Mouse (Mus musculus): ENCODE measurements around the gene Car9. TPM values are rescaled to one million over a fixed set of nuclear protein-coding genes. Genes with fewer than 3 reads are reported as not detected.

The Car9 gene
- polyA plus RNA-seq, 1 experiment from 2014 or later = 4.8 TPM

DNA sequence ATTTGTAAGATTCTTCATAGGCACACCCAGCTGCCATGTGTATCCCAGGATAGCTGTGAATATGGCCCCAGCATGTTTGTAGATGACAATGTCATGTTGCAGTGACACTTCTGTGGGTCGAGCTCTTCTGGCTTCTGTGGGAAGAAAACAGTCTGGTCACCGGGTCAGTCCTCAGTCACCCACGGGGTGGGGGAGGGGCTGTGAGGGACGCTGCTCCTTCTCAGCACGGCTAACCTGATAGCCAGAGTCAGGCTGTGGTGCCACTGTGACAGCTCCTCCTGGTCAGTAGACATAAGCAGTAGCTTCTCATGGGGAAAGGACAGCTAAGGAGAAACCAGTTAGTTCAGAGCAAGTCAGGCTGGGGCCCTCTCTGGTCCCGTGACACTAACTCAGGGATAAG is 10.2 kb upstream of the Car9 start:
- Histone ChIP-seq H3K4me1 (peaks cover 45% of the 10 kb centered on the region), H3K4me2 (replicated peaks) (no peak overlapping the region), H3K27me3 (no peaks in the 10 kb centered on the region), H3K9ac (no peak overlapping the region), H3K9me3 (replicated peaks) (no peaks in the 10 kb centered on the region), H3K36me3 (peaks cover 5% of the 10 kb centered on the region; the same call in 1 of the 2 replicates), H3K4me3 (replicated peaks) (no peak overlapping the region), H3K27ac (replicated peaks) (no peak overlapping the region)
- WGBS = 62% methylated on average over 6 of the region's 6 CpGs
- no peak for ATAC-seq (ENCODE audit: insufficient number of reproducible peaks, low FRiP score, low TSS enrichment, low read depth)

DNA sequence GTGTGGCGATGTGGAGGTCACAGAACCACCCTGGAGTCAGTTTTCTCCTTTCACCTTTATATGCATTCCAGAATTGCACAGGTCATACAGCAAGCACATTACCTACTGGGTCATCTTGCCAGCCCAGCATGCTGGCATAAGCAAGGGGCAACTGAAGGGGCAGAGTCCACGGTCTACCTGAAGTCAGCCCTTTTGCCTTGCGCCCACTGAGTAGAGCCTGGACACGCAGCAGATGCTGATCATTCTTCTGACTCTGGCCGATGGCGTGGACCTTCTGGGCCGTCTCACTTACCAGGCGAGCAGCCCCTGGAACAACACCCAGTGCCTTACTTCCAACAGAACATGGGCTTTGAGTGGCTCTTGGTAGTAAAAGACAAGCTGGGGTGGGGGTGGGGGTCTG is 9.4 kb upstream of the Car9 start:
- no peak for ATAC-seq (ENCODE audit: insufficient number of reproducible peaks, low FRiP score, low TSS enrichment, low read depth)
- no peaks in the 10 kb centered on the region for H3K9me3 ChIP-seq (replicated peaks)
- peaks cover 5% of the 10 kb centered on the region; the same call in 1 of the 2 replicates for H3K36me3 ChIP-seq
- peaks cover 45% of the 10 kb centered on the region for H3K4me1 ChIP-seq
- H3K27me3 ChIP-seq = no peaks in the 10 kb centered on the region
- H3K4me2 ChIP-seq (replicated peaks) = 0 out of 2 replicates have a peak overlapping the region, but pooled peaks have one; percentile 0
- no peak overlapping the region for H3K9ac ChIP-seq
- no peak overlapping the region for H3K27ac ChIP-seq (replicated peaks)
- 91% methylated on average over 8 of the region's 8 CpGs for WGBS
- no peak overlapping the region for H3K4me3 ChIP-seq (replicated peaks)

DNA sequence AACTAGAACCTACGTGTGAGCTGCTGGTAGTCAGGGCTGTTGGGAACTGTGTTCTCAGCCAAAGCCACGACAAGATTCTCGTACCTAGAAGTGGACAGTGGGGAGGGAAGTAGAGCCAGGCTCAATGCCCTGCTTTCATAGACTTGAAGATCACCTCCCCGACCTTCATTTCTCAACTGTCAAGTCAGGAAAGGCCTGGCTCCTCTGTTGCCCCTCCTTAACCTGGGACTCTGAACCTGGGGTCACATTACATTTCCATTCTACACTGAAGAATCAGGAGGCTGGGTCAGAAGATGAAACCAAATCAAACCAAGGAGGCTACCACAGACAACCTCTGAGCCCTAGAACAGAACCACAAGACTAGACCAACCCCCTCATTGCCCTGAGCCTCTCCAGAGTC is 8.8 kb upstream of the Car9 start:
- no peak for ATAC-seq (ENCODE audit: insufficient number of reproducible peaks, low FRiP score, low TSS enrichment, low read depth)
- Histone ChIP-seq H3K27me3 (no peaks in the 10 kb centered on the region), H3K4me2 (replicated peaks) (peak overlapping the region; percentile 87), H3K9ac (no peak overlapping the region), H3K36me3 (peaks cover 5% of the 10 kb centered on the region; the same call in 1 of the 2 replicates), H3K9me3 (replicated peaks) (no peaks in the 10 kb centered on the region), H3K4me3 (replicated peaks) (peak overlapping the region; percentile 65), H3K27ac (replicated peaks) (no peak overlapping the region), H3K4me1 (peaks cover 45% of the 10 kb centered on the region)
- 71% methylated on average over 4 of the region's 4 CpGs for WGBS

DNA sequence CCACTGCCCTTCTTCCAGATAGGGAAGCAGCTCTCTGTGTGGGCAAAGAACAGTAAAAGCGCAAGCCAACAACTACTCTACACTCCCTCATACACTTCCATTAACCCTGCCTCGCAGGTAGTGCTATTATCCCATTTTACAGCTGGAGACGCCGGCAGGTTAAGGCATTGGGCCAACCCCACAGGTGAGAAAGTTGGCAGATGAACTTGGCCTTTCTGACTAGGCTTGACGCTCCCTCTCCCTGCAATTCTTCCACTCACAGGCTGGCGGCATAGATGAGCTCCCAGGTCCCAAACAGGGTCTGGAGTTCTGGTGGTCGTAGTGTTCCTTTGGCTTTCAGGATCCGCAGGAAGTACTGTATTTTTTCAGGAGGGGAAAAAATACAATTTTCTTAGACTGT is 7.8 kb upstream of the Car9 start:
- H3K4me3 ChIP-seq (replicated peaks) = peak overlapping the region; percentile 65
- H3K9ac ChIP-seq = peak overlapping the region; percentile 47
- no peak for ATAC-seq (ENCODE audit: insufficient number of reproducible peaks, low FRiP score, low TSS enrichment, low read depth)
- peak overlapping the region; percentile 87 for H3K4me2 ChIP-seq (replicated peaks)
- H3K36me3 ChIP-seq = peaks cover 5% of the 10 kb centered on the region; the same call in 1 of the 2 replicates
- 15% methylated on average over 8 of the region's 8 CpGs for WGBS
- H3K27me3 ChIP-seq = no peaks in the 10 kb centered on the region
- peak overlapping the region; percentile 76 for H3K27ac ChIP-seq (replicated peaks)
- H3K4me1 ChIP-seq = peaks cover 40% of the 10 kb centered on the region
- no peaks in the 10 kb centered on the region for H3K9me3 ChIP-seq (replicated peaks)

DNA sequence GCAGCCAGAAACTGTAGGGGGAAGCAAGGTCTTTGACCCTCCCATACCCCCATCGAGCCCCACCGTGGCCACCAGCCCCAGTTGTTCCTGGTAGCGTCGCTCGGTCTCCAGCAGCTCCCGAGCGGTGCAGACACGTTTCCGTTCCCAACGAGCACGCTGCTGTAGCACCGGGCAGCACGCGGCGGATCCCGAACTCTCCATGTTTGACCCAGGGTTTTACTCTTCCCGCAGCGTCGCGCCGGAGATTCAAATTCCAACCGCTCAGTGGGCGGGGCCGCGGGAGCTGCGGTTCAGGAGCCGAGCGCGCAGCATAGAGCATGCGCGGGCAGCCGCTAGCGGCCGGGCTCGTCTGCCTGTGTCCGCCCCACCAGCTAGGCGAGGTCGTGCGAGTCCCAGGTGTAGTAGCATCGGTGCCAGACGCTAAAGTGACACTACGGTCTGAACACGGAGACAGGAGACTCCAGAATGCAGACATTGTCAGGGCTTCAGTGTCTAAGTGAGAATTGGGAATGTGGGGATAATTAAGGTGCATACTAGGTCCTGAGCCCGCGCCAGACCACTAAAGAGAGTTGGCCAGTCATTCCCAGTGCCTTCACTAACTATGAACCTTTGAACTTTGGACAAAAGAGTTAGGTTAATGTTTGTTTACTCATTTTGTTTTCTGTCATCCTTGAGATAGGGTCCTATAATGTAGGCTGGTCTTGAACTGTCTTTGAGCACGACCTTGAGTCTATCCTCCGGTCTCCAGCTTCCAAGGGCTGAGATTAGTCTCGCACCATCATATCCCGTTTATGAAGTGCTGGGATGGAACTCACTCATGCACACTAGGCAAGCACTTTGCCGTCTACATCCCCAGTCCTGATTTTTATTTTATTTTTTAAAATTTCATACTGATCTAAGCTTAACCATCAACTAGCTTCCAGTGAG is 7.1 kb upstream of the Car9 start, which contains the start of gene Arhgef39:
Gene Arhgef39 (minus strand): TSS at position 289 of the 927 bp plus-strand sequence.
- peak within 1 kb of the TSS; percentile 76 for H3K27ac ChIP-seq (replicated peaks)
- peak; percentile 84 for ATAC-seq (ENCODE audit: insufficient number of reproducible peaks, low FRiP score, low TSS enrichment, low read depth)

DNA sequence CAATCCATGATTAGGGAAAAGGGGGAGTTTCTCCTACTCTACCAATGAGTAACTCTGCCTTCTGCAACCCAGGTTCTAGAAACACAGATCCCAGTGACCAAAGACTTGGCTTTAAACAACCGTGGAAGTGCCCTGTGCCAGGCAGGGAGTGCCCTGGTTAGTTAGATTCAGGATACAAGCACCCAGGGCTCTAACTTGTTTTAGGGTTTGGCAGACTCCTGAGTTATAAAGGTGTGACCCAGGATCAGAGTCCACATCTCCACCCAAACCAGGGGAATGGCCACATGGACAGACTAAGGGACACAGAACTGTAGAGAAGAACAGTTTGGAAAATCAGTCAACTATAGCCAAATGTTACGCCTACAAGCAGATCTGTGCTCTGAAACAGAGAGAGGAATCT is 3.7 kb upstream of the Car9 start:
- 69% methylated on average over 2 of the region's 2 CpGs for WGBS
- H3K36me3 ChIP-seq = no peaks in the 10 kb centered on the region
- H3K4me1 ChIP-seq = peaks cover 34% of the 10 kb centered on the region
- no peak overlapping the region for H3K4me3 ChIP-seq (replicated peaks)
- no peak overlapping the region for H3K4me2 ChIP-seq (replicated peaks)
- no peaks in the 10 kb centered on the region for H3K27me3 ChIP-seq
- H3K9ac ChIP-seq = no peak overlapping the region
- ATAC-seq (ENCODE audit: insufficient number of reproducible peaks, low FRiP score, low TSS enrichment, low read depth) = no peak
- H3K9me3 ChIP-seq (replicated peaks) = no peaks in the 10 kb centered on the region
- no peak overlapping the region for H3K27ac ChIP-seq (replicated peaks)

More for the DNA sequence above, 7.1 kb upstream of the Car9 start, which contains the start of gene Arhgef39:
- peak within 1 kb of the TSS; percentile 47 for H3K9ac ChIP-seq
- H3K4me3 ChIP-seq (replicated peaks) = peak within 1 kb of the TSS; percentile 65
- H3K27me3 ChIP-seq = no peaks in the 10 kb centered on the region
- 7% methylated on average over 50 of the region's 50 CpGs for WGBS
- H3K4me2 ChIP-seq (replicated peaks) = peak within 1 kb of the TSS; percentile 87
- no peaks in the 10 kb centered on the region for H3K9me3 ChIP-seq (replicated peaks)
- peaks cover 33% of the 10 kb centered on the region for H3K4me1 ChIP-seq
- peaks cover 5% of the 10 kb centered on the region; the same call in 1 of the 2 replicates for H3K36me3 ChIP-seq

DNA sequence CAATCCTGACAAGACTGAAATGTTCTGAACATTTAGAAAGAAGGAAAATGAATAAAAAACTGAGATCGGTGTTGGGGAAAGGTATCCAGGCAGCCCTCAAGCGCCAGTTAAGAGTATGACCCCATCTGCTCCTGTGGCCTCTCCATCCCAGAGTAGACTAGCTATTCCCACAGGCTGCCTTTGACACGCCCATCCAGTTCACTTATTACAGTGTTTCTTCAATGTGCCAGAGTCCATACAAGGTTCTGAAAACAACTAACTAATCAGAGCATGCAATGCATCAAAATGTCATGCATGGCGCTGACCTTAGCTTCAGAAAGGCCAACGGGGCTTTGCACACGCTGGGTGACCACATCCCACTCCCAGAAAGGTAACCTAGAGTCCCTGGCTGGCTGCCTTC is 3.3 kb upstream of the Car9 start:
- 80% methylated on average over 6 of the region's 6 CpGs for WGBS
- no peak for ATAC-seq (ENCODE audit: insufficient number of reproducible peaks, low FRiP score, low TSS enrichment, low read depth)
- Histone ChIP-seq H3K4me2 (replicated peaks) (no peak overlapping the region), H3K27me3 (no peaks in the 10 kb centered on the region), H3K4me1 (peaks cover 34% of the 10 kb centered on the region), H3K4me3 (replicated peaks) (no peak overlapping the region), H3K27ac (replicated peaks) (no peak overlapping the region), H3K9ac (no peak overlapping the region), H3K9me3 (replicated peaks) (no peaks in the 10 kb centered on the region), H3K36me3 (no peaks in the 10 kb centered on the region)

DNA sequence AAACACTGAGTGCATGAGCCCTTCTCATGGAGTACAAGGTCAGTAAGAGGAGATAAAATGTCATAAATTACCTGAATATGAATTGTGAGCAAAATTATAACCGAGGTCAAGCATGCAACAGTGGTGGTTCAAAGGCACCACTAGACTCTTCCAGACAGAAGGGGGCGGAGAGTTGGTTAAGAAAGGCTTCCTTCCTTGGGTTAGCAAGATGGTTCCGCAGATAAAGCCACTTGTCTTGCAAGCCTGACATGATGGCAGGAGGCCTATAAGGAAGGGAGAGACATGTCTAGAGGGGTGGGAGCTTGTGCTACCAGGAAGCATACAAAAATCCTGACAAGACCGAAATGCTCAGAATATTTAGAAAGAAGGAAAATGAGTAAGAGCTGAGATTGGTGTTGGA is 2.5 kb upstream of the Car9 start:
- H3K36me3 ChIP-seq = no peaks in the 10 kb centered on the region
- no peak overlapping the region for H3K27ac ChIP-seq (replicated peaks)
- 78% methylated on average over 4 of the region's 4 CpGs for WGBS
- no peak overlapping the region for H3K4me3 ChIP-seq (replicated peaks)
- no peaks in the 10 kb centered on the region for H3K9me3 ChIP-seq (replicated peaks)
- H3K4me2 ChIP-seq (replicated peaks) = no peak overlapping the region
- H3K4me1 ChIP-seq = peaks cover 33% of the 10 kb centered on the region
- no peak overlapping the region for H3K9ac ChIP-seq
- H3K27me3 ChIP-seq = no peaks in the 10 kb centered on the region
- ATAC-seq (ENCODE audit: insufficient number of reproducible peaks, low FRiP score, low TSS enrichment, low read depth) = no peak

DNA sequence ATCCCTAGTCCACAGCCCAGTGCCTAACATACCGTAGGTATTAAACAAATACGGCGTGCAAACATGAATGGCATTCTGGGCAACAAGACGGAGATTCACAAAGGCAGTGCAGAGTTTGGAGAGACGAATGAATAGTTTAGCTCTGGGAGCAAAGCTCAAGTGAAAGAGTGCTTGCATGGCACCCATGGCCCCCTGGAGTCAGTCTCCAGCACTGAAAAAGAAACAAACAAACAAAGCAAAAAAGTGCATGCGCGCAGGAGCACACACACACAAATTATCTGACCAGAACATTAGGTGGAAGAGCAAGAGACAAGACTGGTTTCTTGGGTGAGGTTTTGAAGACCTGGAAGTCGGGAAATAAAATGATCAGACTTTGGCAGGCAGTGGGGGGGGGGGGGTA is 692 bp upstream of the Car9 start:
- no peaks in the 10 kb centered on the region for H3K9me3 ChIP-seq (replicated peaks)
- no peaks in the 10 kb centered on the region for H3K36me3 ChIP-seq
- no peak overlapping the region for H3K27ac ChIP-seq (replicated peaks)
- no peak overlapping the region for H3K9ac ChIP-seq
- H3K4me1 ChIP-seq = peaks cover 27% of the 10 kb centered on the region
- no peak for ATAC-seq (ENCODE audit: insufficient number of reproducible peaks, low FRiP score, low TSS enrichment, low read depth)
- no peak overlapping the region for H3K4me2 ChIP-seq (replicated peaks)
- H3K4me3 ChIP-seq (replicated peaks) = no peak overlapping the region
- no peaks in the 10 kb centered on the region for H3K27me3 ChIP-seq
- WGBS = 73% methylated on average over 8 of the region's 8 CpGs

DNA sequence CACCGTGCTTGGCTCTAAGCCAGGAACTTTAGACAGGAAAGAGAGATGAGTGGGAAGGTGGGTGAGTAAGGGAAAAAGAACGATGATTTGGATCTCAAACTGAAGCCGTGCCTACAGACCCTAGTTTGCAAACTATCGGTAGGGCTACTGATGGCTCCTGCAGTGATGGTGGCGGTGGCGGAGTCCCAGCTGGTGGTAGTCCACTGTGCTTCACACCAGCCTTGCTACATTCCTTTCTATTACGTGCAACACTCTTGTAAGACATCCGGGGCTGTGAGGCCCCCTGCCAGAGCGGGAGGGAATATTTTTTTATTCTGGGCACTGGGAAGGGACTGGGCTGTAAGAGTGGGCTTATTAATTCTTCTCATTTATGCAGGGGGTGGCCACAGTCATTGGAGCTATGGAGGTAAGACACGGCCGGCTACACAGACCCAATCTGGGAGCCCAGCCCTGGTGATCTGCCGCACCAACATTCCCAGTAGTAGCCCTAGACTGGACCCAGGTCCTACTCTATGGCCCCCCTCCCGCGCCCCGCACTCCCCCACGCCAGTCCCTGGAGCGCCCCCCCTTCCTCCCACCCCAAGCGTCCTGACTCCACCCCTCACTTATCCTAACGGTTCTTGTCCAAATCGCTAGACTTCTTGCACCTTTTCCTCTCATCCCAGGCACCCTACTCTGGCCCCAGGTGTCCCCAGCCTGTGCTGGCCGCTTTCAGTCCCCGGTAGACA is 1.3 kb downstream of the Car9 start:
- H3K27ac ChIP-seq (replicated peaks) = no peak overlapping the region
- H3K9me3 ChIP-seq (replicated peaks) = no peaks in the 10 kb centered on the region
- H3K9ac ChIP-seq = peak overlapping the region; percentile 28; the same call in 1 of the 2 replicates
- peak overlapping the region; percentile 76 for H3K4me2 ChIP-seq (replicated peaks)
- 11% methylated on average over 21 of the region's 22 CpGs for WGBS
- peak; percentile 20; the same call in 1 of the 2 replicates for ATAC-seq (ENCODE audit: insufficient number of reproducible peaks, low FRiP score, low TSS enrichment, low read depth)
- no peaks in the 10 kb centered on the region for H3K27me3 ChIP-seq
- H3K4me1 ChIP-seq = peaks cover 27% of the 10 kb centered on the region
- H3K4me3 ChIP-seq (replicated peaks) = peak overlapping the region; percentile 45
- H3K36me3 ChIP-seq = no peaks in the 10 kb centered on the region

DNA sequence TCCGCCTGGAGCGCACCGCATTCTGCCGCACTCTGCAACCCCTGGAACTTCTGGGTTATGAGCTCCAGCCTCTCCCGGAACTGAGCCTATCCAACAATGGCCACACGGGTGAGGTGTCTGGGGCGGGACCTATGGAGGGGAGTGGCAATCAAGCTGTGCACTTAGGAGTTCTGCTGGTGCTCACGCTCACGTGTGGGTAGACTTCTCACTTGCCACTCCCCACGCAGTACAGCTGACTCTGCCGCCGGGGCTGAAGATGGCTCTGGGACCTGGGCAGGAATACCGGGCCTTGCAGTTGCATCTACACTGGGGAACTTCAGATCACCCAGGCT is 1.9 kb downstream of the Car9 start:
- Histone ChIP-seq H3K4me3 (replicated peaks) (peak overlapping the region; percentile 45), H3K4me2 (replicated peaks) (peak overlapping the region; percentile 76), H3K9ac (peak overlapping the region; percentile 28; the same call in 1 of the 2 replicates), H3K27ac (replicated peaks) (no peak overlapping the region), H3K36me3 (no peaks in the 10 kb centered on the region), H3K9me3 (replicated peaks) (no peaks in the 10 kb centered on the region), H3K4me1 (peaks cover 27% of the 10 kb centered on the region), H3K27me3 (no peaks in the 10 kb centered on the region)
- 4% methylated on average over 13 of the region's 13 CpGs for WGBS
- ATAC-seq (ENCODE audit: insufficient number of reproducible peaks, low FRiP score, low TSS enrichment, low read depth) = peak; percentile 78; the same call in 1 of the 2 replicates
